Mouse (Mus musculus) left cerebral cortex, adult 11 months (tissue): ENCODE measurements around the gene Pfdn6.
"Not testable (repeated sequence)": the region's sequence is repeated elsewhere in the genome, so short reads cannot be mapped to it uniquely, and the experiment has no call there.

Experiments
- DNase-seq: peaks from one replicate; pipeline ENCODE4 v3.0.0; 2022; ENCODE audit warnings: low spot score

Gene Pfdn6

GRCm38 (mm10) chr17:33955555-33956214 is 15.5 kb upstream of the Pfdn6 start, which contains the start of the genes Vps52 and Rps18:
Vps52 (plus strand) TSS chr17:33955812.
Rps18 (minus strand) TSS chr17:33956001.
- peak; percentile 98 for DNase-seq

GRCm38 (mm10) chr17:33954646-33955554 is 14.8 kb upstream of the Pfdn6 start:
- no peak for DNase-seq

- DNase-seq: no peak
Observed at GRCm38 (mm10) chr17:33953961-33954565, 13.9 kb upstream of the Pfdn6 start.

GRCm38 (mm10) chr17:33953310-33953709 is 13.2 kb upstream of the Pfdn6 start:
- no peak for DNase-seq

- DNase-seq: no peak
Observed at GRCm38 (mm10) chr17:33952879-33953278, 12.7 kb upstream of the Pfdn6 start.

- not testable (repeated sequence) for DNase-seq
Observed at GRCm38 (mm10) chr17:33952015-33952414, 11.9 kb upstream of the Pfdn6 start.

- no peak for DNase-seq
Observed at GRCm38 (mm10) chr17:33951021-33951946, 11.1 kb upstream of the Pfdn6 start, which contains the start of gene B3galt4. B3galt4 (minus strand) TSS chr17:33951488.

GRCm38 (mm10) chr17:33950131-33950625 is 10.0 kb upstream of the Pfdn6 start:
- no peak for DNase-seq

GRCm38 (mm10) chr17:33948905-33949537 is 8.9 kb upstream of the Pfdn6 start:
- no peak for DNase-seq

- DNase-seq: no peak
Observed at GRCm38 (mm10) chr17:33948090-33948904, 8.2 kb upstream of the Pfdn6 start.

GRCm38 (mm10) chr17:33947430-33948089 is 7.4 kb upstream of the Pfdn6 start:
- DNase-seq: no peak

- DNase-seq: no peak
Observed at GRCm38 (mm10) chr17:33943454-33943853, 3.3 kb upstream of the Pfdn6 start.

GRCm38 (mm10) chr17:33941381-33941780 is 1.2 kb upstream of the Pfdn6 start:
- no peak for DNase-seq

GRCm38 (mm10) chr17:33940981-33941380 is 838 bp upstream of the Pfdn6 start:
- DNase-seq: no peak

- DNase-seq: no peak
Observed at GRCm38 (mm10) chr17:33938783-33939182, 1.4 kb downstream of the Pfdn6 start.

GRCm38 (mm10) chr17:33936993-33937392 is 3.1 kb downstream of the Pfdn6 start:
- DNase-seq: no peak

- DNase-seq: no peak
Observed at GRCm38 (mm10) chr17:33935422-33936055, 4.6 kb downstream of the Pfdn6 start.

- no peak for DNase-seq
Observed at GRCm38 (mm10) chr17:33932970-33933369, 7.2 kb downstream of the Pfdn6 start.

GRCm38 (mm10) chr17:33932448-33932847 is 7.7 kb downstream of the Pfdn6 start:
- no peak for DNase-seq
